Mouse (Mus musculus) lung, postnatal 4 days (tissue): ENCODE data around the gene Rfpl4b.
"Not testable (repeated sequence)": the region's sequence is repeated elsewhere in the genome, so short reads cannot be mapped to it uniquely, and the experiment has no call there.

Experiments used
- DNase-seq, 2 experiments: peaks; one replicate each; pipeline ENCODE4 v3.0.0; 2021

The Rfpl4b gene

DNA sequence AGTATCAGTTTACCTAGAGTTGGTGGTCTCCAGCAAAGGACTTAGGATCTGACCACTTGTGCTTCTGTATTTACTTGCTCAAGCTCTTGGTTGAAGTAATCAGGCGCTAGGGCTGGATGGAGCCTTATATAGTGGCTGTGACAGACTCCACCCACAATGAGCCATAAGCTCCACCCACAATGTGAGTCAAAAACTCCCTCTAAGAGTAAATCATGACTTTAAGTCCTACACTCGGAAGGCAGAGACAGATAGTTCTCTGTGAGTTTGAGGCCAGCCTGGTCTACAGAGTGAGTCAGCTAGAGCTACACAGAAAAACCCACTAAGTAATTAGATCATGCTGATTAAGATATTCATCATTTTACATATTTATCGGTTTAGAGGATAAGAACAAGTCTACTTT, at the start of gene Rfpl4b:
Gene Rfpl4b (minus strand): TSS at position 101 of the 400 bp plus-strand sequence.
- no peak for DNase-seq

DNA sequence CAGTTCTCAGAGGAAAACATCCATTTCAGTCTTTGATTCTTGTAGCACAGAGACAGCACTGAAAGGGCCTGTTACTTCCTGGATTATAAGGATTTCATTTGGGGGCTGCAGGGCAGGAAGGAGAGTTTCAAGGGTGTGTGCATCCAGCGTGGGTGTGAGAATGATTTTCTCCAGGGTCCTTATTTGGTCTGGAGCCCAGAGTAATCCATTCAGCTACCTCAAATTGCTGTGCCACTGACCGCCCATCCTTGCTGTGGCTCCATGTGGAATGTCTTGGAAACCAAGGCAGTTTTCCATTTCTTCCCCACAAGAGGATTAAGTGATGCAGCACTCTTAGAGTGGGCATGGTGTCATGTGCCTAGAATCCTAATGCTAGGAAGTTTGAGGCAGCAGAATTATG, 33.6 kb upstream of the Rfpl4b start:
- no peak for DNase-seq

DNA sequence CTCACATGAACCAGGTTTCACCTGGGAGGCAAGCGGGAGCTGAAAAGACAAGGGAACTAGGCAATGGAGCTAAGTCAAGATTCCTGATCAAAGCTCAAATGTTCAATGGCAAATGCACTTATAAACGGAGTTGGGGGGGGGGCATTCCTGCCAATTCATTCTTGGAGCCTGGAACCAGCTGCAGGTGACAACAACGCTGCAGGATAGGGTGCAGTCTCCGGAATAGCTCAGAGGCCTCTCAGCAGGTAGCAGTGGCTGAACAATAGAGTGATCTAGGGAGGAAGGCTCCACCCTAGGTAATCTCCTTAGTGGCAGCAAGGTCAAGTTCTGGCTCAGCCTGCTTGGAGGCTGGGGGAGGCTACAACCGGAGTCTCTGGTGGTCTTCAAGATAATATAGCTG, 28.4 kb upstream of the Rfpl4b start:
- not testable (repeated sequence) for DNase-seq

DNA sequence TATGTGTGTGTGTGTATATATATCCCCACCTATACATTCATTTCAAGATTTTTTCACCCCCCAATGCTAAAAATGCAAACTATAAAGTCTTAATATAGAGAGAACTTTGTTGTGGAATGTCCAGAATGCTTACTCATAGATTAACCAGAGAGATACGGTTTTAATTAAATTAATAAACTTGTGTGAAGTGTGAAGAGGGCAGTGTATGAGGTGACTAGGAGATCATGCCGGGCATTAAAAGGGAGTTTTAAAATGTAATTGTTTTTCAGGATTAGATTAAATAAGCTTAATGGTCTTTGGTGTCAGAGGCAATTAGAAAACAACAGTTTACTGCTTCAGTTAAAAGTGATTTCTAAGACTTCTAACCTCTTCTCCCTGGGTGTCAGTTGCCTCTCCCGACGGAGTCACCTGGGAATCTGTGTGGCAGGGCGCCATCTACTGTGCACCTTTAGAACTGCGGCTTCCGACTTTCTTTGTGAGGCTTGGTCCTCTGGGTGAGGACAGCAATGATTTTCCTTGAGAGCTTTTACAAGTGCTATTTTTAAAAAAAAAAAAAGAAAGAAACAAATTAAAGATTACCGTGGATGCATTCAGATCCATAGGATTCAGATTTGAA, 27.4 kb upstream of the Rfpl4b start:
- DNase-seq, result peak; percentile 40 to 65

DNA sequence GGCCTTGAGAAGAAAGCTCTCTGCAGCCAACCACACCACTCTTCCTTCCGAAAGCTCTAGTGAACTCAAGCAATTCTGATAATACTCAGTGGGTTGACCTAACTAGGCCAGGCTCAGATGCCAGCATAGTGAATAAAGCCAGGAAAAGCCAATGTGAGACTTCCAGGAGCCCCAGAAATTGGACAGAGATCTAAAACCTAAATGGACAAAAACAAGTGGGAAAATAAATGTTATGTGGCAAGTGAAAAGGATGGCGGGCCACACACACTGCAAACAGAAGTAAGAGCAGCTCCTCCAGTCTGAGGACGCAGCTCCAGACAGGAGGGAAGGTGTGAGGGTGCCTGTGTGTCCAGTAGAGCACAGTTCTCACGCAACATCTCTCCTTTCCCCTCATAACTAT, 26.7 kb upstream of the Rfpl4b start:
- DNase-seq, result no peak

DNA sequence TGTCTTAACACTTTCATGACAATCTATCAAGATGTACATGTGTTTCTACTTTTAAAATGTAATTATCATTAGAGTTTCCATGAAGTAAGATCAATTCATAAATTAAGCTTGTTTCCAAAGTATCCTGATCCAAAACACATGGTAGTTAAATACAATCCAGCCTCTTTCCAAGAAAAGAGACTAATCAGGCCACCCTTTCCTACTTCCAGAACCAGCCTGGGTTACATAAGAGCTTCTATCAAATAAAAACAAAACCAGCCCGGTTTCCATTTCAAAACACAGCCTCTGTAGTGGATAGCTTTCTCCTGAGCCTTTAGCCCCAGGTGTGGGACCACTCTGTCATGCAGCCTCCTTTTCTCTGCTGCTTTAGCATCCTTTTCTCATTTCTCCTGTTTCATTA, 2.2 kb upstream of the Rfpl4b start:
- DNase-seq, result no peak

DNA sequence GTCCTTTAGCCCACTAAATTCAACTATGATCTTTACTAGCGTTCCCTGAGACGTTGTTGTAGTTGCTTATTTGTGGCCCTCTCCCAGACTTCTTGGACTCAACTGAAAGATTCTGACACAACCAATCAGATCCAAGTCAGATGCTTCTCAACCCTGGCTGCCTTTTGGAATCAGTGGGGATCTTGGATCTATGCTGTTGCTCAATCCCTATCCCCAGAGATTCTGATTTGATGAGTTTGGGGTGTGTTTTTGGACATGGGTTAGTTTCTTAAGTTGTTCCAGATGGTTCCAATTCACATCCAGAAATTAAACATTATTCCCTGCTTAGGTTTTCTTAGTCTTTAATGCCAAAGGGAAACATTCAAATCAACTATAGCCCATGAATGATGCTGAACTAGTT, 15.5 kb downstream of the Rfpl4b start:
- DNase-seq, result no peak

DNA sequence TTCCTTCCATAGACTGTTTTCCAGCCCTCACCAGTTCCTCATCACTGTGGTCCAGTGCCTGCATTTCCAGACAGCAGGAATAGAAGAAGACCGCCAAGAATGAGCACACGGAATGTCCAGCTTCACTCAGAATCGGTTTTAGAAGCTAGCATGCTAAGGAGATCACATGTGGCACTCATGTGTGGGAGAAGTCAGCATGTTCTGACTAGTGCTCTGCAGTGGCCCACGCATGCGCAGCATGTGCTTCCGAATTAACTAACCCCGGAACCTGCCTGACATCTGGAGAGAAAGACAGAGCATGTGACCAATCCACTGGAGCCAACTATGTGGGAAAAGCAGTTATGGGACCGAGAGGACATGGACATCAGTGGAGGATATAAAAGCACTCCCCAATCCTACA, 17.5 kb downstream of the Rfpl4b start:
- no peak for DNase-seq

DNA sequence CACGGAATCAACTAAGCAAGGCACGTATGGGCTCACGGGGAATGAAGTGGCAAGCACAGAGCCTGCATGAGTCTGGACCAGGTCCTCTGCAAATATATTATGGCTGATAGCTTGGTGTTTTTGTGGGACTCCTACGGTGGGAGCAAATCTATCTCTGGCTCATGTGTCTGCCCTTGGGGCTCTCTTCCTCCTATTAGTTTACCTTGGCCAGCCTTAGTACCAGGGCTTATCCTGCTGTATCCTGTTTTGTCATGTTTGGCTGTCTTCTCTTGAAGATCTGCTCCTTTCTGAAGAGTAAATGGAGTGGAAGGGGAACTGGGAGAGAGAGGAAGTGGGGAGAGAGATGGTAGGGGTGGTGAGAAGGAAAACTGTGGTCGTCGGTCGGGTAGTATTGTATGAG, 18.3 kb downstream of the Rfpl4b start:
- DNase-seq, result no peak

DNA sequence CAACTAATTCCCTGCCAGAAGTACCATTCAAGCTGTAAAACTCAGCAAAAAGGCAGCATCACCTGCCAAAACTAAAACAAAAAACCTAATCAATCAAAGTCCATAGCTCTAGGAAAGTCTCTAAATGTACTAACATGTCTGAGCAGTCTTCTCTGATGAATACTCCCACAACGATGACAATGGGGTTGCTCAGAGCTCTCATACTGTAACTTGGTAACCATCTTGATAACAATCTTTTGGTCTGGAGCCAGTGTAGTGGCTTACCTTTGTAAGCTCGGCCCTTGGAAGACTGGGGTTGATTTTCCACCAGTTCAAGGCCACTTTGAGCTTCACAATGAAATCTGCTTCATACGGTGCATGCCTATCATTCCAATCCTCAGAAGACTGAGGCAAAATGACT, 33.0 kb downstream of the Rfpl4b start:
- no peak for DNase-seq
